In genomic region chr15:100168191-100168606, GRCm38 (mm10) we compare ENCODE assay signal across 12 mouse cellular contexts. TPM values are rescaled to one million over a fixed set of nuclear protein-coding genes. Genes with fewer than 3 reads are reported as not detected.
A peak's percentile ranks its signal among the peaks of the same experiment; 100 is the strongest.
DNase-seq lines count a peak whose midpoint lies in the region; ATAC-seq and TF ChIP-seq lines count a peak whose summit lies in the region.
"Had no signal": no experiment of that assay in that cellular context is flagged by ENCODE, and none has a peak within 500 bp of the region (broad histone marks: within the 10 kb centered on the region; RNA-seq: fewer than 3 reads in every experiment).

No protein-coding gene starts in this region.

- H3K4me2 ChIP-seq in stomach, postnatal 0 days (replicated peaks; ENCODE audit: low read depth): no peak overlapping the region
- H3K4me2 ChIP-seq: neural tube, embryonic 12.5 days had no signal

- no peak overlapping the region for H3K4me3 ChIP-seq in heart, embryonic 10.5 days
- H3K4me3 ChIP-seq in stomach, postnatal 0 days (ENCODE audit: low read depth, low read length): no peak overlapping the region
- H3K4me3 ChIP-seq: neural tube, embryonic 12.5 days had no signal

- no peaks in the 10 kb centered on the region for H3K9me3 ChIP-seq in heart, embryonic 10.5 days
- H3K9me3 ChIP-seq in stomach, postnatal 0 days (ENCODE audit: control insufficient read depth, low read length): no peaks in the 10 kb centered on the region
- H3K9me3 ChIP-seq: neural tube, embryonic 12.5 days had no signal

- peaks cover 79% of the 10 kb centered on the region for H3K36me3 ChIP-seq in heart, embryonic 10.5 days
- peaks cover 24% of the 10 kb centered on the region for H3K36me3 ChIP-seq in stomach, postnatal 0 days (ENCODE audit: control insufficient read depth, insufficient read depth, low read length)

- peak; percentile 37 to 68 for DNase-seq in heart, adult 18-20 months
- DNase-seq in heart, embryonic 10.5 days (ENCODE audit: low spot score): no peak
- DNase-seq in urinary bladder, postnatal 14 days (ENCODE audit: low spot score): peak; percentile 23
- DNase-seq in urinary bladder, adult 2 months (ENCODE audit: low spot score): no peak
- peak; percentile 32 for DNase-seq in heart, postnatal 25 days (ENCODE audit: low spot score)
- DNase-seq in stomach, postnatal 0 days (ENCODE audit: low spot score): no peak
- no peak for DNase-seq in cerebellum, postnatal 4 days (ENCODE audit: low spot score in 2 of 2)
- DNase-seq in cerebellum, postnatal 25 days: no peak
- DNase-seq: cerebellum, adult 9-10 months had no signal

- H3K9ac ChIP-seq in stomach, postnatal 0 days (ENCODE audit: low read length): no peak overlapping the region
- H3K9ac ChIP-seq: neural tube, embryonic 12.5 days had no signal

- no peak for TF ChIP-seq CTCF in stomach, postnatal 0 days (IDR thresholded peaks at IDR 0.05; ENCODE audit: low read depth)

- H3K4me1 ChIP-seq in heart, embryonic 10.5 days: no peaks in the 10 kb centered on the region
- no peaks in the 10 kb centered on the region for H3K4me1 ChIP-seq in stomach, postnatal 0 days (replicated peaks; ENCODE audit: control insufficient read depth, insufficient read depth)
- H3K4me1 ChIP-seq: neural tube, embryonic 12.5 days had no signal

- 93% methylated on average over 8 of the region's 8 CpGs for WGBS in heart, embryonic 10.5 days
- WGBS in stomach, postnatal 0 days: 61% methylated on average over 8 of the region's 8 CpGs

- intact Hi-C loops in heart, postnatal 25 days (cut with DNase I): no loop called here

- no peaks in the 10 kb centered on the region for H3K27me3 ChIP-seq in heart, embryonic 10.5 days (ENCODE audit: insufficient read depth, poor library complexity, severe bottlenecking)
- no peaks in the 10 kb centered on the region for H3K27me3 ChIP-seq in stomach, postnatal 0 days (ENCODE audit: control insufficient read depth, insufficient read depth, low read length)
- H3K27me3 ChIP-seq: CH12.LX; neural tube, embryonic 12.5 days had no signal

- no peak for ATAC-seq in stomach, postnatal 0 days (ENCODE audit: low FRiP score, low TSS enrichment)
- ATAC-seq: activated CD4-positive, CD25-positive, alpha-beta regulatory T cell, adult 4 months had no signal

- TF ChIP-seq EP300 in stomach, postnatal 0 days (optimal IDR thresholded peaks at IDR 0.05): no peak

- no peak overlapping the region for H3K27ac ChIP-seq in heart, embryonic 10.5 days
- peak overlapping the region; percentile 25; the same call in 1 of the 2 replicates for H3K27ac ChIP-seq in stomach, postnatal 0 days (replicated peaks)
- H3K27ac ChIP-seq: neural tube, embryonic 12.5 days had no signal

RNA-seq across cellular contexts. Expression of gene Atf1, which starts 59.4 kb away (rescaled TPM):
- 10 to 100 TPM; 52.5 to 53.5 TPM for total RNA-seq in heart, adult 18-20 months (2021)
- 36.0 and 36.1 TPM in 2 replicates for polyA plus RNA-seq in heart, embryonic 10.5 days (2016; fragmentation: Nextera tagmentation; extraction: Ambion mirVana)
- polyA plus RNA-seq in urinary bladder, adult 2 months (2012; rRNA removed): 34.3 and 35.9 TPM in 2 replicates
- total RNA-seq in heart, postnatal 25 days (2021): 10 to 100 TPM; 46.0 to 51.8 TPM
- polyA plus RNA-seq in stomach, postnatal 0 days (2015; fragmentation: Nextera tagmentation; extraction: Ambion mirVana): 27.3 and 27.7 TPM in 2 replicates

Comparison
In these comparisons a context has a peak if more than half of its experiments do, and no peak if none do; other contexts are left out.
1. DNase-seq: peak in heart, adult 18-20 months (2 of 2), urinary bladder, postnatal 14 days (single experiment) and heart, postnatal 25 days (single experiment); none in heart, embryonic 10.5 days (single experiment), urinary bladder, adult 2 months (single experiment), stomach, postnatal 0 days (single experiment), cerebellum, postnatal 4 days (0 of 2) and cerebellum, postnatal 25 days (0 of 2).